In genomic region chr8:124782431-124782830, GRCm38 (mm10) we compare ENCODE assay signal across 19 mouse cellular contexts. TPM values are rescaled to one million over a fixed set of nuclear protein-coding genes. Genes with fewer than 3 reads are reported as not detected.
"Had no signal": no experiment of that assay in that cellular context is flagged by ENCODE, and none has a peak within 500 bp of the region (broad histone marks: within the 10 kb centered on the region; RNA-seq: fewer than 3 reads in every experiment).

No protein-coding gene starts in this region.

- ATAC-seq: midbrain, embryonic 15.5 days had no signal

- DNase-seq: left cerebral cortex, postnatal 4 days; lung, adult 18-20 months; lung, postnatal 36 days; retina, postnatal 1 day; right cerebral cortex, postnatal 4 days; thymus, adult 2 months; thymus, postnatal 25 days had no signal

- H3K27ac ChIP-seq: limb, embryonic 13.5 days; liver, embryonic 14.5 days; midbrain, embryonic 10.5 days; midbrain, embryonic 15.5 days; neural tube, embryonic 12.5 days; stomach, embryonic 15.5 days had no signal

- H3K4me3 ChIP-seq: limb, embryonic 13.5 days; midbrain, embryonic 10.5 days; midbrain, embryonic 15.5 days; neural tube, embryonic 12.5 days; stomach, embryonic 15.5 days had no signal

RNA-seq across cellular contexts. Expression of gene Trim67, which starts 10.5 kb away (rescaled TPM):
- total RNA-seq: liver, adult 2 months; megakaryocyte progenitor cell, adult 5-6 weeks; monocyte, adult 5-6 weeks; neutrophil, adult 5-6 weeks had no signal
- polyA plus RNA-seq: liver, adult 2 months; spleen, adult 2 months had no signal

RNA-seq across cellular contexts. Expression of gene Fam89a, which starts 30.8 kb away (rescaled TPM):
- total RNA-seq: left cerebral cortex, postnatal 10 days; megakaryocyte progenitor cell, adult 5-6 weeks; neutrophil, adult 5-6 weeks had no signal
